Mouse (Mus musculus) megakaryocyte, embryonic 14.5 days (primary cell): Measurements from ENCODE around the gene Rinl.

Source experiments
- FLI1 ChIP-seq: IDR thresholded peaks from 2 replicates; pipeline ENCODE4 v1.6.1; 2012; ENCODE audit warnings: low read length, inconsistent platforms, mixed read lengths
- GATA1 ChIP-seq: IDR thresholded peaks from 3 replicates; pipeline ENCODE4 v1.6.1; 2012; ENCODE audit warnings: mixed read lengths, low read length, inconsistent platforms, borderline replicate concordance

GRCm38 (mm10) chr7:28811228-28811627 is 22.5 kb downstream of the Rinl start:
- TF ChIP-seq GATA1 (no peak), FLI1 (no peak)
